Comparison of ENCODE assay signal across 21 mouse cellular contexts in genomic region chr5:99587994-99588393, GRCm38 (mm10).
"Had no signal": no experiment of that assay in that cellular context is flagged by ENCODE, and none has a peak within 500 bp of the region (broad histone marks: within the 10 kb centered on the region; RNA-seq: fewer than 3 reads in every experiment).

No protein-coding gene starts in this region.

- ATAC-seq: liver, embryonic 12.5 days; midbrain, embryonic 13.5 days had no signal

- DNase-seq: kidney, adult 8-10 months; kidney, postnatal 10 days; kidney, postnatal 36 days; layer of hippocampus, postnatal 36 days; liver; lung, adult 18-20 months; lung, postnatal 10 days; lung, postnatal 36 days; right cerebral cortex, postnatal 25 days; spleen, adult 18-20 months; thymus, postnatal 25 days had no signal

- H3K27ac ChIP-seq: kidney, embryonic 15.5 days; limb, embryonic 10.5 days; limb, embryonic 13.5 days; liver, embryonic 12.5 days; liver, embryonic 15.5 days; lung, embryonic 15.5 days; midbrain, embryonic 10.5 days; midbrain, embryonic 13.5 days; stomach, embryonic 15.5 days had no signal

- H3K4me3 ChIP-seq: kidney, embryonic 15.5 days; limb, embryonic 10.5 days; limb, embryonic 13.5 days; liver, embryonic 12.5 days; liver, embryonic 15.5 days; lung, embryonic 15.5 days; megakaryocyte, embryonic 14.5 days; midbrain, embryonic 10.5 days; midbrain, embryonic 13.5 days; stomach, embryonic 15.5 days had no signal

- H3K4me1 ChIP-seq: liver, embryonic 12.5 days; liver, embryonic 15.5 days; midbrain, embryonic 10.5 days; stomach, embryonic 15.5 days had no signal
